Mouse (Mus musculus): ENCODE results near the gene Mtf1. TPM values are rescaled to one million over a fixed set of nuclear protein-coding genes. Genes with fewer than 3 reads are reported as not detected.

Mtf1 gene
- polyA plus RNA-seq, 1 experiment = 6.9 TPM

DNA sequence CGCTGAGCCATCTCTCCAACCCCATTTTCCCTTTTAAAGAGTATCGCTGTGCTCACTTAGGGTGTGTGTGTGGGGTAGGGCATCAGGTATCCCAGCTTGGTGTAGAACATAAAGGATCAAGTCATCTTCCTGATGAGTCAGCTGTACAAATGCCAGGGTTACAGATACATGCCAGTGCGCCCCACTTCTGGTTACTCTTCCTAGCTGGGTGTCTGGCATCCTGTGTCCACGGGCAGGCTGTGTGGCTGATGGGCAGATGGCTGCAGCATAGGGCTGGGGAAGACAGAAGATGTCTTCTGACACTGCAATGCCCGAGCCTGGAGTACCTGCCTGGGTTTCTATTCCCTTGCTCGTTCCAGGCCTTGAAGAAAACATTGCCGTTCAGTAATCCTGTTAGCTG lies 20.5 kb upstream of the Mtf1 start:
- H3K4me1 ChIP-seq (ENCODE audit: control insufficient read depth, insufficient read depth, insufficient read length, low read length) = no peaks in the 10 kb centered on the region
- H3K4me3 ChIP-seq (ENCODE audit: insufficient read depth, low read depth, low read length) = no peak overlapping the region
- H3K27ac ChIP-seq (replicated peaks; ENCODE audit: low read depth, low read length) = no peak overlapping the region

DNA sequence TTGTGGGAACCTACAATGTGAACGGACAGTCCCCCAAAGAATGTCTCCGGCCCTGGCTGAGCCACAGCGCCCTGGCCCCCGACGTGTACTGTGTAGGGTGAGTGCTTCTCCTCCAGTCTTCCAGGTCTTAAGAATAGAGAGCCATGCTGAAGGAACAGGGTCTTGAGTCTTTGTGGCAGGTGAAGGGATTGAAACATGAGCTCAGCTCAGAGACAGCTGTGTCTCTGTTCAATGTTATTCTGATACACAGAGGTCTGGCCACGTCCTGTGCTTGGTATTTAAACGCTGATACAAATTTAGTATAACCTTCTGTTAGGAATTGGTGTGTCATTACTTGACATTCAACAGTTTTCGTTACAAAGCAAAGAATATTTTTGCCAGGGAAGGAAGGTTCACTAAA lies 19.5 kb upstream of the Mtf1 start:
- H3K4me3 ChIP-seq (ENCODE audit: insufficient read depth, low read depth, low read length) = no peak overlapping the region
- no peak overlapping the region for H3K27ac ChIP-seq (replicated peaks; ENCODE audit: low read depth, low read length)
- no peaks in the 10 kb centered on the region for H3K4me1 ChIP-seq (ENCODE audit: control insufficient read depth, insufficient read depth, insufficient read length, low read length)

DNA sequence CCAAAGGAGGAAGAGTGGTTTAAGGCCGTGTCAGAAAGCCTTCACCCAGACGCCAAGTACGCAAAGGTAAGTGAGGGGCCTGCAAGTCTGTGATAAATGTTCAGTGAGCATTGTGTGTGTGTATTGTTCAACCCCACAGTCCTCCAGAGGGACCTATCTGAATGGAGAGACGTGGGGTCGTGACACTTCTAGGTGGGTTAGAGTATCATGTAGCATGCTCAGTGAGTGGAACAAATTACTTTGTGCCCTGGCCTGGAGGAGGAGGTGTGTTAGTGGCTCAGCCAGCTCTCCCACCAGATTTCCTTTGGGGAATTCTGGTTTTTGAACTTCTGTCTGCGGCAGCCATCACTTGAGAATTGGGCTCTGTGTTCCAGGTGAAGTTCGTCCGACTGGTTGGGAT lies 18.0 kb upstream of the Mtf1 start:
- Histone ChIP-seq H3K27ac (replicated peaks; ENCODE audit: low read depth, low read length) (no peak overlapping the region), H3K4me1 (ENCODE audit: control insufficient read depth, insufficient read depth, insufficient read length, low read length) (no peaks in the 10 kb centered on the region), H3K4me3 (ENCODE audit: insufficient read depth, low read depth, low read length) (no peak overlapping the region)

DNA sequence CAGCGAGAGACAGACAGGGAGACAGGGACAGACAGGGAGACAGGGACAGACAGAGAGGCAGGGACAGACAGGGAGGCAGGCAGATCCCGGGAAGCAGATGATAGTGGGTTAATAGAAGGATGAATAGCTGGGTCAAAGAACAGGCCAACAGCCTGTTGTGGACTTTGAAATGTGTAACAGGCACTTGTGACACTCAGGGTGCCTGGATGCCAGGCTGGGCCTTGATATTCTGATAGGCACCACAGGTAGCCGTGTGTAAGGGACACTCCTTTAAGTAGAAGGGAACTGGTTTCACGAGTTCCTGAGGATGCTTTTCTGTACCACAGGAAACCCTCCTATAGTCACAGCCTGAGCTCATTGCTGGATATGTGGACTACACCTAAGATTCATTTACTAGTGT lies 11.9 kb upstream of the Mtf1 start:
- Histone ChIP-seq H3K27ac (replicated peaks; ENCODE audit: low read depth, low read length) (no peak overlapping the region), H3K4me3 (ENCODE audit: insufficient read depth, low read depth, low read length) (no peak overlapping the region), H3K4me1 (ENCODE audit: control insufficient read depth, insufficient read depth, insufficient read length, low read length) (no peaks in the 10 kb centered on the region)

DNA sequence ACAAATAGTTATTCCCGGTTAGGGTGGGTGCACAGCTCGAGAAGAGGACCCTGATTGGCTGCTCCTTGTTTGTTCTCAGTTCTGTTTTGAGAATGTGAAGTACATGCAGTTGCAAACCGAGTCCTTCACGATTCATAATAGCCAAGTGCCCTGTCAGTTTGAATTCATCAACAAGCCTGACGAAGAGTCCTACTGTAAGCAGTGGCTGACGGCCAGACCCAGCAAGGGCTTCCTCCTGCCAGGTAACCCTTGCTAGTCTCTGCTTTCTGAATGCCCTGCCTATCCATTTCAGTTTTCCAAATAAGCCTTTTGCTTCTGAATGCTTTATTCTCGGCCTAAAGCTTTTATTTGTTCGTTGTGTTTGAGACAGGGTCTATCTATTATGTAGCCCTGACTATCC lies 9.8 kb upstream of the Mtf1 start:
- H3K27ac ChIP-seq (replicated peaks; ENCODE audit: low read depth, low read length) = no peak overlapping the region
- H3K4me3 ChIP-seq (ENCODE audit: insufficient read depth, low read depth, low read length) = no peak overlapping the region
- H3K4me1 ChIP-seq (ENCODE audit: control insufficient read depth, insufficient read depth, insufficient read length, low read length) = no peaks in the 10 kb centered on the region

DNA sequence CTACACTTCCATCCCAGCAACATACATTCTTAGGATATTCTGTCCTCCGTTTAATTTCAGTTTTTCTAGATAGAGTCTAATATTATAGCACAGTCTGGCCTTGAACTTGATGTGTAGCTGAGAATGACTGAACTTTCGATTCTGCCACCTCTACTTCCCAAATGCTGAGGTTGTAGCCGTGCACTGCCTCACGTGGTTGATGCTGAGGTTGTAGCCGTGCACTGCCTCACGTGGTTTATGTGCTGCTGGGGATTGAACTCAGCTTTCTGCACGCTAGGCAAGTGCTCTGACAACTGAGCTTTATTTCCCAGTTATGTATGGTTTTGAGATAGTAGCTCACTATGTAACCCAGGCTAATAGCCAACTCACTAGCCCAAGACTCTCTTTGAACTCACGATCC lies 5.8 kb upstream of the Mtf1 start:
- no peak overlapping the region for H3K4me3 ChIP-seq (ENCODE audit: insufficient read depth, low read depth, low read length)

DNA sequence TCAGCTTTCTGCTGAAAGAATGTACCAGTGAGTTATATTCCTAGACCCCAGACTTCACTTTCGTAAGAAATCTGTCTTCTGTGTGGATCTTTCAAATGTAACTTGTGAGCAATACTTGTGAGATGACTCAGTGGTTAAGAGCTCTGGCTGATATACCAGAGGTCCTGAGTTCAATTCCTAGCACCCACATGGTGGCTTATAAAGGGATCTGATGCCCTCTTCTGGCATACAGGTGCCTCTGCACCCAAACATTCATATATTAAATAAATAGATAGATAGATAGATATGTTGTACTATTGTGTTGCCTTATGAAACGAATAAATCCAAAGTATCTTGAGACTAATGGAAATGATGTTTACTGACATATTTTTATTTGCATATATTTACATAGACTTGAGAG lies 5.0 kb upstream of the Mtf1 start:
- Histone ChIP-seq H3K4me1 (ENCODE audit: control insufficient read depth, insufficient read depth, insufficient read length, low read length) (no peaks in the 10 kb centered on the region), H3K4me3 (ENCODE audit: insufficient read depth, low read depth, low read length) (no peak overlapping the region), H3K27ac (replicated peaks; ENCODE audit: low read depth, low read length) (no peak overlapping the region)

More for the DNA sequence above, 5.8 kb upstream of the Mtf1 start:
- H3K27ac ChIP-seq (replicated peaks; ENCODE audit: low read depth, low read length) = no peak overlapping the region
- no peaks in the 10 kb centered on the region for H3K4me1 ChIP-seq (ENCODE audit: control insufficient read depth, insufficient read depth, insufficient read length, low read length)

DNA sequence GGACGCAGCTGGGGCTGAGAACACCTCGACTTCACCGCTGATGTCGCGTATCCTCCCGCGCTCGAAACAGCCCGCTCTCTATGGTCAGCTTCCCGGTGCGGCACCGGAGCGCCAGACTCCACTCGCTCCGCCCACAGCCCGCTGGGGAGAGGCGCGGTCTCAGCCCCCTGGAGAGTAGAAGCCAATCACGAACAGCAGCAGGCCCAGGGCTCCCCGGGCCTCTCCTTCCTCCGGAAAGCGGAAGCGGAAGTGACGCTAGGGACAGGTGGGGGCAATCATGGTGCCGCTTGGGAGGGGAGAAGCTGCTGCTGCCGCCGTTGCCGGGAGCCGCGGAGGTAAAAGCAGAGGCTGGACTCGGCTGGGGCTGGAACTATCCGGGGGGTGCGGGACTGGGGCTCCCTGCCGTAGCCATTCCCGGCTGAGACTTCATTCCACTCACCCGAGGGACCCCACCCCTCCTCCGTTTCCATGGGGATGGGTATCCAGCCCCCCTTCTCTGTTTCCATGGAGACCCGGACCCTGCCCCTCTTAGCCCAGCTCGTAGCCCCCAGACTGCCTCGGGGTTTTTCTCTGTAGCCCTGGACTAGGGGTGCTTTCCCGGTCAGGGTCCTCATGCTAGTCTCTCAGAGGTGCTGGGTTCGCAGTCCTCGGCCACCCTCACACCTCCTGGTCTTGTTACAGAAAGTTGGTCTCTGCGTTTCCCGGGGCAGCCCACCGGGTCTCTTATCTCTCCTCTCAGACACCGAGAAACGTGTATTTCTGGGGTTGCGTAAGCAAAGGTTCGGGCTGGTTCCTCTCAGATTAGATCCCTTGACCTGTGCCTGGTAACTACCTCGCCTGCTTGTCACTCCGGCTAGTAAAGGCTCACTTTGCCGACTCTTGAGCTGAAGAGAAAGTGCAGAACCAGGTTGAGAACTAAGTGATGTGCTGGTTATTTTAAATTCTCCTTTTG lies 681 bp downstream of the Mtf1 start:
- Histone ChIP-seq H3K4me3 (ENCODE audit: insufficient read depth, low read depth, low read length) (peak overlapping the region; percentile 83), H3K27ac (replicated peaks; ENCODE audit: low read depth, low read length) (peak overlapping the region; percentile 81), H3K4me1 (ENCODE audit: control insufficient read depth, insufficient read depth, insufficient read length, low read length) (peaks cover under 1% of the 10 kb centered on the region; the same call in 1 of the 2 replicates)

DNA sequence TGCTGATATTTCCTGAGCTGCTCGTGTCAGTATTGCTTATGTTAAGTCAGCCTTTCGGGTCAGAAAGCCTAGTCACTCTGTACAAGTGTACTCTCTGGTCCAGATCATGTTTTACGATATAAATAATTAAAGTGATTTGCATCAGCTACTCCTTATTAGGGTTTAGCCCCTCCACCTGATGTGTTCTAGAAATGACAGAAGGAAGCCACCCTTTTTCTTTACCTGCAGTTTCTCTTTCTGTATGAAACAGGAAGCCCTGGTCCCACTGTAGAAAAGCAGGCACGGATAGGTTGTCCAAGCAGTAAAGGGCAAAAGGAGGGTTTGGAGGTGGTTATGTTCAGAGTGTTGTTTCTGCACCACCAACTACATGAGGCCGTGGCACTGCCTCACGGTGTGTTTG lies 1.5 kb downstream of the Mtf1 start:
- no peak overlapping the region for H3K27ac ChIP-seq (replicated peaks; ENCODE audit: low read depth, low read length)
- peaks cover 5% of the 10 kb centered on the region for H3K4me1 ChIP-seq (ENCODE audit: control insufficient read depth, insufficient read depth, insufficient read length, low read length)
- H3K4me3 ChIP-seq (ENCODE audit: insufficient read depth, low read depth, low read length) = peak overlapping the region; percentile 70

DNA sequence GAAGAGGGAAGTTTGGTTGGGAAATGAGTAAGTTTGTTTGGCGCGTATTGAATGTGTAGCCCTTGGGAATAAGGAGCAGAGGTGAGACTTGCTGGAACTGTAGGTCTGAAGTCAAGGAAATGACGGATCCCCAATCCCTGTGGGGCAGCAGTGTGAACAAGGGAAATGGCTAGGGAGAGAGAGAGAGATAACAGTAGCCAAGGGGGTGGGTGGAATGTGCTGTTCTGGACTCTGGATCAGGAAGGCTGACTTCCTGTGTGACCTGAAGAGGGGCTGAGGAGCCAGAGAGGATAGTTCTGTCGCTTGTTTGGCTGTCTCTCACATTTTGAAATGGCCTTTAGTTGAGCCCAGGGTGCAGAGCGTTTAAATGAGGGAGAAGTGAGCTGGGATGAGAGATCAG lies 6.6 kb downstream of the Mtf1 start:
- peak overlapping the region; percentile 41 for H3K27ac ChIP-seq (replicated peaks; ENCODE audit: low read depth, low read length)
- peaks cover 10% of the 10 kb centered on the region for H3K4me1 ChIP-seq (ENCODE audit: control insufficient read depth, insufficient read depth, insufficient read length, low read length)
- H3K4me3 ChIP-seq (ENCODE audit: insufficient read depth, low read depth, low read length) = no peak overlapping the region

DNA sequence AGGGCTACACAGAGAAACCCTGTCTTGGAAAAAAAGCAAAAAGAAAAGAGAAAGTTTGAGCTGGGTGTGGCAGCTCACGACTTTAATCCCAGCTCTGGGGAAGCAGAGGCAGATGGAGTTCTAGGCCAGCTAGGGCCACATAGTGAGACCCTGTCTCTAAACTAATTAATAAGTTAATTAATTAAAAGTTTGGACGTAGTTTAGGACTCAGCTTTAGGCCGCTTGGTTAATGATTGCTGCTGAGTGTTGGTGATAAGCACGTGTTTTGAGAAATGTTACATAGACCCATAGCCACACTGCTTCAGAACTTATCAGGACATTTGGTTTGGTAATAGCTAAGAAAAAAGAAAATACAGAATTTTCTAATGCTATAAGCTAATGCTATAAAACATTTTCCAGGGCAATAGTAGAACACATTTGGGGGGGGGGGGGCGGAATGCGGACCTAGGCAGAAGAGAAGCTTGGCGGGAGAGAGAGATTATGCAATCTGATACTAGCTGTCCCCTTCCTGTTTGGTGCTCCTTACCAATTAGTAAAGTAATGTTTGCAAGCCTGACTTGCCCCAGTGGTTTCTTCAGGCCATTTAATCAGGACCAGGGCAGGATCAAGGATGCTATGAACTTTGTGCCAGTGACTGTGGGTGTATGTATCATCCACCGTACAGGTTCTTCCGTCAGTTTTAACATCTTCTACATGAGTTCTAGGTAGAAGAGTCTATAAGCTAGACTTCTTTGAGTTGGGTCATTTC lies 7.4 kb downstream of the Mtf1 start:
- Histone ChIP-seq H3K4me1 (ENCODE audit: control insufficient read depth, insufficient read depth, insufficient read length, low read length) (peaks cover 10% of the 10 kb centered on the region), H3K4me3 (ENCODE audit: insufficient read depth, low read depth, low read length) (no peak overlapping the region), H3K27ac (replicated peaks; ENCODE audit: low read depth, low read length) (peak overlapping the region; percentile 41; the same call in 1 of the 2 replicates)

DNA sequence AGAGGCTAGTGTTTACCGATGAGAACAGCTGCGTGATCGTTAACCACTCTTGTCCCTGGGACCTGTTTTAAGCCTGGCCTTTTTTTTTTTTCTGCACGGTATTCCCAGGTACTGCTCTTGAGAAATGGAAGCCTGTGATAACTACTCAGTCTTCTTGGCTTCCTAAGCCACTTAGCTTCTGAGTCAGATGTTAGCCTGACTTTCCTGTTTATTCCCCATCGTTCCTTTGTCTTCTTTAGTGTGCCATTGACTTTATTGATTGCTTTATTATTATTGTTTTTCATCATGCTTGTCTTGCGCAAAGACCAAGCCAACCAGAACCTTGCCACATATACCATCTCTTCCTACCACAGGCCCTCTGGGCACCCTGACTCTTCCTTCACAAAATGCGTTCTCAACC lies 8.2 kb downstream of the Mtf1 start:
- Histone ChIP-seq H3K4me3 (ENCODE audit: insufficient read depth, low read depth, low read length) (no peak overlapping the region), H3K4me1 (ENCODE audit: control insufficient read depth, insufficient read depth, insufficient read length, low read length) (peaks cover 10% of the 10 kb centered on the region), H3K27ac (replicated peaks; ENCODE audit: low read depth, low read length) (no peak overlapping the region; the same call in 1 of the 2 replicates)

DNA sequence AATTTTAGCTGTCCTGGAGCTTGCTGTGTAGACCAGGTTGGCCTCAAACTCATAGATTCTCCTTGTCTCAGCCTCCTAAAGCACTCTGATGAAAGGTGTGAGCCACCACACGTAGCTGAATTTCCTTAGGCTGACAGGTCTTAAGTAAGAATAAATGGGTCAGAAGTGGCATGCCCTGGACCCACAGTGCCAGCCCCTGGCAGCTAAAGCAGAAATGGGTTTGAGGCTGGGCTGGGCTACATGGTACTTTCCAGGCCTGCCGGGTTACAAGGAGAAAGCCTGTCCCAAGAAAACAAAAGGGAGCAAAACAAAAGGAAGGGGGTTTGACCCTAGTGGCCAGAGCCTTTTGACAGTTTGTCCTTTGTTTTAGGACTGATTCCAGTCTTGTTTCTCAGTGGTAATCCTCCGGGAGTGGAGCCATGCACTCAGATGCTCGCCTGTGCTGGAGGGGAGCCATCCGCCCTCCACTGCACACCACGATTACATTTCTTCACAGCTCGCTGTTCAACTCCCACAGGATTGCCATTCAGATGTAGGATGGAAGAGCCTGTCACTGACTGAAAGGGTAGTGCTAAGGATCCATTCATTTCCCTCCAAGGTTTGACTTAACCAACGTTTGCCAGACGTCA lies 9.6 kb downstream of the Mtf1 start:
- H3K4me3 ChIP-seq (ENCODE audit: insufficient read depth, low read depth, low read length) = no peak overlapping the region
- peaks cover 12% of the 10 kb centered on the region for H3K4me1 ChIP-seq (ENCODE audit: control insufficient read depth, insufficient read depth, insufficient read length, low read length)
- no peak overlapping the region for H3K27ac ChIP-seq (replicated peaks; ENCODE audit: low read depth, low read length)

DNA sequence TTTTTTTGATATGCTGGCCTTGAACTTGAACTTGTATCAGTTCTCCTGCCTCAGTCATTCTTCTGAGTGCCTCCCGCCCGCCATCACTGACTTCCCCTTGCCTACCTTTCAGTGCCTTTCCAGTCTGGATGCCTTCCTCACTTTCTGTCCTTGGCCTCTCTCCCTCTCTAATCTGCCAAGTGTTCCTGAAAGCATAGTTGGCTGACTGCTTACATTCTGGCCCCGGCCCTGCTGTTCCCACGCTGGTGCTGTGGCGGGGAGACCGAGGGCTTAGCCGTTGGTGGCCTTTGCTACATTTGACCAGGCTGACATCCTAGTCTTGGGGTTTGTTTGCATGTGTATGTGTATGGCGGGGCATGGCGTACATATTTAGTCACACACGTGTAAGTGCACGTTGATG lies 14.0 kb downstream of the Mtf1 start:
- Histone ChIP-seq H3K27ac (replicated peaks; ENCODE audit: low read depth, low read length) (no peak overlapping the region), H3K4me3 (ENCODE audit: insufficient read depth, low read depth, low read length) (no peak overlapping the region), H3K4me1 (ENCODE audit: control insufficient read depth, insufficient read depth, insufficient read length, low read length) (peaks cover 9% of the 10 kb centered on the region; the same call in 1 of the 2 replicates)

DNA sequence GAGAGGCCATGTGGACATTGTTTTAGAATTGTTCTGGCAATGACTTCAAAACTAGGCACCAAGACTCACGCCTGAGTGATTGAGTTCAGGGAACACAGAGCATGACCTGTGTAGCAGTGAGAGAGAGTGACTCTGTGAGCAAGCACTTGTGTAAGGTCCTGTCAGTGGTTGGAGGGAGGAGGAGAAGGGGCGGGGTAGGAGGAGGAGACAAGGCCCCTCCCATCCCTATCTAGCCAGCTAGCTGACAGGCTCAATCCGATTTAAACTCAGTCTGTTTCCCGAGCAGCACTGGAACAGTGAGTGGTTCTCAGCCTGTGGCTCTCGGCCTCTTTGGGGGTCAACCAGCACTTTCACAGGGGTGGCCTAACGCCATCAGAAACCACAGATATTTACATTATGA lies 15.9 kb downstream of the Mtf1 start:
- H3K27ac ChIP-seq (replicated peaks; ENCODE audit: low read depth, low read length) = peak overlapping the region; percentile 85
- H3K4me1 ChIP-seq (ENCODE audit: control insufficient read depth, insufficient read depth, insufficient read length, low read length) = peaks cover 7% of the 10 kb centered on the region; the same call in 1 of the 2 replicates
- no peak overlapping the region for H3K4me3 ChIP-seq (ENCODE audit: insufficient read depth, low read depth, low read length)

All from brown adipose tissue, adult 24 weeks (tissue).